11 mouse cellular contexts compared by ENCODE assay signal in the genomic region with DNA sequence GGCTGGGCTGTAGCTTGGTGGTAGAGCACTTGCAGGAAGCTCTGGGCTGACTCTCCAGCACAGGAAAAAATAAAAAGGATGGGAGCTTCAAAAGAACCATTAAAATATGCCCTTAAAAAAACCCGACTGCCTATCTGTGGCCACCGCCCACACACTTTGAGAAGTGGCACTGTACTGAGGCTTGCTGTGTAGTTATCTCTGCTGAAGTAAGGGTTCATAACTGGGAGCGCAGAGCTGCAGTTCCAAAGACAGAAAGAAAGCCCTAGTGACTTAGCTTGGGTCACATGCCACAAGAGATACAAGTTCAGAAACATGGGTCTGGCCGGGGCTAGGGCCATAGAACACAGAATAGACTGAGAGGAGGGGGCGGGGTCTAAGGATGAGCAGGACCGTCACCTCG. TPM values are rescaled to one million over a fixed set of nuclear protein-coding genes. Genes with fewer than 3 reads are reported as not detected.
A peak's percentile ranks its signal among the peaks of the same experiment; 100 is the strongest.
DNase-seq lines count a peak whose midpoint lies in the region; ATAC-seq and TF ChIP-seq lines count a peak whose summit lies in the region.
"Had no signal": no experiment of that assay in that cellular context is flagged by ENCODE, and none has a peak within 500 bp of the region (broad histone marks: within the 10 kb centered on the region; RNA-seq: fewer than 3 reads in every experiment).

No protein-coding gene starts in this region.

- intact Hi-C loops in left cerebral cortex, adult 2 months (cut with DNase I), result no loop called here

- no peak overlapping the region for H3K9ac ChIP-seq in forebrain, embryonic 12.5 days
- H3K9ac ChIP-seq in forebrain, postnatal 0 days, result no peak overlapping the region
- H3K9ac ChIP-seq in forebrain, embryonic 15.5 days (replicated peaks), result 0 out of 2 replicates have a peak overlapping the region, but pooled peaks have one; percentile 3
- no peak overlapping the region for H3K9ac ChIP-seq in neural tube, embryonic 14.5 days (replicated peaks; ENCODE audit: low read depth, low read length)

- peaks cover 43% of the 10 kb centered on the region for H3K4me1 ChIP-seq in forebrain, embryonic 12.5 days
- H3K4me1 ChIP-seq in forebrain, postnatal 0 days (ENCODE audit: insufficient read depth), result peaks cover 31% of the 10 kb centered on the region
- peaks cover 47% of the 10 kb centered on the region for H3K4me1 ChIP-seq in forebrain, embryonic 15.5 days
- H3K4me1 ChIP-seq in neural tube, embryonic 14.5 days (ENCODE audit: control insufficient read depth, insufficient read depth, low read length), result peaks cover 47% of the 10 kb centered on the region

- 0 out of 2 replicates have a peak overlapping the region, but pooled peaks have one; percentile 1 for H3K27ac ChIP-seq in forebrain, embryonic 12.5 days
- no peak overlapping the region for H3K27ac ChIP-seq in forebrain, postnatal 0 days (ENCODE audit: low read depth, low read length)
- peak overlapping the region; percentile 47; the same call in 1 of the 2 replicates for H3K27ac ChIP-seq in left cerebral cortex, adult 2 months
- peak overlapping the region; percentile 51 for H3K27ac ChIP-seq in forebrain, embryonic 15.5 days (replicated peaks)
- peak overlapping the region; percentile 45; the same call in 1 of the 2 replicates for H3K27ac ChIP-seq in neural tube, embryonic 14.5 days (ENCODE audit: low read depth, low read length)

- H3K27me3 ChIP-seq in forebrain, embryonic 12.5 days, result no peaks in the 10 kb centered on the region
- no peaks in the 10 kb centered on the region for H3K27me3 ChIP-seq in forebrain, postnatal 0 days (ENCODE audit: insufficient read depth, low read length)
- no peaks in the 10 kb centered on the region for H3K27me3 ChIP-seq in forebrain, embryonic 15.5 days
- H3K27me3 ChIP-seq in neural tube, embryonic 14.5 days (ENCODE audit: control insufficient read depth, insufficient read depth, low read length), result no peaks in the 10 kb centered on the region

- 81% methylated on average over 7 of the region's 7 CpGs for WGBS in forebrain, embryonic 12.5 days
- WGBS in forebrain, postnatal 0 days, result 75% methylated on average over 7 of the region's 7 CpGs
- WGBS in forebrain, embryonic 15.5 days, result 78% methylated on average over 7 of the region's 7 CpGs
- 69% methylated on average over 7 of the region's 7 CpGs for WGBS in neural tube, embryonic 14.5 days

- H3K4me2 ChIP-seq in forebrain, embryonic 12.5 days, result no peak overlapping the region
- H3K4me2 ChIP-seq in forebrain, postnatal 0 days (ENCODE audit: low read depth), result no peak overlapping the region
- no peak overlapping the region for H3K4me2 ChIP-seq in forebrain, embryonic 15.5 days (replicated peaks)
- H3K4me2 ChIP-seq in neural tube, embryonic 14.5 days (ENCODE audit: low read depth, low read length), result no peak overlapping the region; the same call in 1 of the 2 replicates
- H3K4me2 ChIP-seq: midbrain, embryonic 11.5 days had no signal

- TF ChIP-seq CTCF in forebrain, postnatal 0 days (IDR thresholded peaks at IDR 0.05; ENCODE audit: low read depth), result no peak
- no peak for TF ChIP-seq CTCF in left cerebral cortex, adult 2 months (IDR thresholded peaks at IDR 0.05)

- peaks cover 9% of the 10 kb centered on the region; the same call in 1 of the 2 replicates for H3K36me3 ChIP-seq in forebrain, embryonic 12.5 days (replicated peaks)
- H3K36me3 ChIP-seq in forebrain, postnatal 0 days (ENCODE audit: insufficient read depth), result no peaks in the 10 kb centered on the region
- no peaks in the 10 kb centered on the region for H3K36me3 ChIP-seq in forebrain, embryonic 15.5 days
- H3K36me3 ChIP-seq in neural tube, embryonic 14.5 days (ENCODE audit: control insufficient read depth, insufficient read depth, low read length), result no peaks in the 10 kb centered on the region

- no peak for ATAC-seq in forebrain, embryonic 12.5 days (ENCODE audit: low FRiP score)
- ATAC-seq in forebrain, postnatal 0 days, result no peak
- no peak for ATAC-seq in forebrain, embryonic 15.5 days (replicated peaks)
- peak; percentile 19; the same call in 1 of the 2 replicates for ATAC-seq in neural tube, embryonic 14.5 days (ENCODE audit: low read depth)
- ATAC-seq: activated CD4-positive, CD25-positive, alpha-beta regulatory T cell, adult 4 months had no signal

- no peak for DNase-seq in forebrain, postnatal 0 days
- DNase-seq in left cerebral cortex, adult 2 months (ENCODE audit: extremely low spot score in 1 of 2, low spot score in 2 of 2), result no peak
- no peak for DNase-seq in left cerebral cortex, adult 18-20 months (ENCODE audit: low spot score in 2 of 2)
- DNase-seq in B cell, adult 2 months, result no peak
- no peak for DNase-seq in frontal cortex, postnatal 36 days (ENCODE audit: low spot score in 2 of 2)
- DNase-seq: gastrocnemius, postnatal 36 days had no signal

- H3K4me3 ChIP-seq in forebrain, embryonic 12.5 days (replicated peaks), result no peak overlapping the region
- no peak overlapping the region for H3K4me3 ChIP-seq in forebrain, postnatal 0 days (ENCODE audit: low read depth, low read length)
- no peak overlapping the region for H3K4me3 ChIP-seq in left cerebral cortex, adult 2 months
- H3K4me3 ChIP-seq in forebrain, embryonic 15.5 days, result no peak overlapping the region
- no peak overlapping the region for H3K4me3 ChIP-seq in neural tube, embryonic 14.5 days (ENCODE audit: low read depth, low read length)

- H3K9me3 ChIP-seq in forebrain, embryonic 12.5 days, result no peaks in the 10 kb centered on the region
- no peaks in the 10 kb centered on the region for H3K9me3 ChIP-seq in forebrain, postnatal 0 days (ENCODE audit: low read length)
- no peaks in the 10 kb centered on the region for H3K9me3 ChIP-seq in forebrain, embryonic 15.5 days
- H3K9me3 ChIP-seq in neural tube, embryonic 14.5 days (ENCODE audit: control insufficient read depth, low read length), result no peaks in the 10 kb centered on the region

RNA-seq across cellular contexts. Expression of a gene that starts 5.2 kb away (rescaled TPM):
- polyA plus RNA-seq in forebrain, embryonic 12.5 days (2016; fragmentation: Nextera tagmentation; extraction: Ambion mirVana), result 22.8 and 23.1 TPM in 2 replicates
- total RNA-seq in forebrain, postnatal 0 days (2014; rRNA removed), result 68.2 and 79.7 TPM in 2 replicates
- 35.7 and 37.8 TPM in 2 replicates for polyA plus RNA-seq in forebrain, postnatal 0 days (2015; fragmentation: Nextera tagmentation; extraction: Ambion mirVana)
- 10 to 100 TPM; 56.2 to 59.4 TPM for total RNA-seq in left cerebral cortex, adult 2 months (2021)
- total RNA-seq in left cerebral cortex, adult 18-20 months (2021), result 10 to 100 TPM; 56.4 to 66.5 TPM
- 27.6 and 28.5 TPM in 2 replicates for polyA plus RNA-seq in forebrain, embryonic 15.5 days (2015; fragmentation: Nextera tagmentation; extraction: Ambion mirVana)
- polyA plus RNA-seq in neural tube, embryonic 14.5 days (2014; fragmentation: Nextera tagmentation; extraction: Ambion mirVana), result 21.9 and 25.2 TPM in 2 replicates
